Mouse (Mus musculus) telencephalon, adult 2 months (tissue): ENCODE measurements around the gene Kctd10.

ENCODE experiments used
- DNase-seq: peaks from one replicate; pipeline ENCODE4 v3.0.0-alpha.2; 2011; ENCODE audit warnings: low read depth, low spot score

Gene Kctd10

DNA sequence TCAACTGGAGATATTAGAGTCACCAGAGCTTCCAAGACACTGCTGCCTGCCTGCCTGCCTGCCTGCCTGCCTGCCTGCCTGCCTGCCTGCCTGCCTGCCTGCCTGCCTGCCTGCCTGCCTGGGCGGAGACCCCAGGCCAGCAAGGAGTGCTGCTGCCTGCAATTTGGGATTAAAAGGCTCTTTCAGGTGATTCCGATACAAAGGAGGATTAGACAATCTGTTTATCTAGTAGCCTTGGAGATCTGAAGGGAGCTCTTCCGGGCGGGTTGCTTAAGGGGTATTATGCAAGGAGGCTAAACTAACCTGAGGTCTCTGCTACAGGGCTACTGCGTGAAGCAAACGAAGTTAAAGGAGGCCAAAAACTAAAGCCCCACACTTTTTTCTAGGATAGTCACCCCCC is 1.4 kb downstream of the Kctd10 start:
- no peak for DNase-seq

GRCm38 (mm10) chr5:114378177-114378920 is 2.0 kb downstream of the Kctd10 start:
- no peak for DNase-seq

DNA sequence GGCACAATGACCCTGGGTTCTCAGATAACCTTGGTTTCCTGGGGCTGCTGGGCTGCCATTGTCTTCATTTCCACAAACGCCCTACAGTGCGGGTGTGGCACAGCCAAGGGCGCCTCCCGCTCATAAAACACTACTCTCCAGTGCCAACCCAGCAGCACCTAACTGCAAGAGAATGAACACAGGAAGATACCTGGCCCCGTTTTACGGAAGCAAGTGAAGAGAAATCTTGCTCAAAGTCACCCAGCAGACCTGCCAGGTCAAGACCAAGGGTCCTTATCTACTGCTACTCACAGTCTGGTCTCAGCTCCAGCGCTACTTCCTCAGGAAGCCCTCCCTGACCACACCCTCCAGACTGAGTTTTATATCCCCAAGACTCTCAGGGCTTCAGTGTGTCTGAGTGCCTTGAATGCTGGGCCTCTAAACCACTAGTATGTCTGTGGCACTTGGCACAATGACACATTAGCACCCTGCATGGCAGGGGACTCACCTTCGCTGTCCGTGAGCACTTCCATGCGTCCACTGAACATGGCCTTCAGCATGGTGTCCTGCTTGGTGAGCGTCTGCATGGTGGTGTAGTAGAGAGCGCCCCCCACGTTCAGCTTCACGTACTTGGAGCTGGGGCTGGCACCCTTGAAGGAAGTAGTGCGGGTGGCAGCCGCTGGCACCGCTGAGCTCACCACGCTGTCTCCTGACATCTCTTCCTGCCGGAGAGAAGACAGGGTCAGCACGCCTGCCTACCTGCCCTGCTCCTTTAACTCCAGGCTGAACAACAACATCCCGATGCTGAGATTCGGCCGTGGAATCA is 5.7 kb downstream of the Kctd10 start:
- no peak for DNase-seq

- DNase-seq: no peak
Measured at GRCm38 (mm10) chr5:114373581-114373980, 6.7 kb downstream of the Kctd10 start.

DNA sequence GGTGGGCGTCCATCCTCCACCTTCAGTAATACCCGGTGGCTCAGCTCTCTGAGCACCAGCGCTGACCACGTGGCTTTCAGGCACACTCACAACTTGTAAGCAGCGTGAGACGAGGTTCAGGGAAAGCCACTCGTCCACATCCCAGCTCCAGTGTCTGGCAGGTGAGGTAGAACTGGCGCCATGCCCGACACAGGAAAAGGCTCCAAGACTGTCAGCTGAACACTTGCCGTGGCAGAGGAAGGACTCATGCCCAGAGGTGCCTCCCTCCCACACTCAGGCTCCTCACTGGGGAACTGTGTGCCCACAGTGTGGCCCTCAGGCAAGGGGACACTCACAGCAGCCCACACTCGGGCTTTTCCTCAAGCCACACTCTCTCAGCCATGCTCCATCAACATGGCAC is 7.1 kb downstream of the Kctd10 start:
- DNase-seq: no peak

- DNase-seq: no peak
Measured at GRCm38 (mm10) chr5:114372565-114372964, 7.7 kb downstream of the Kctd10 start.

DNA sequence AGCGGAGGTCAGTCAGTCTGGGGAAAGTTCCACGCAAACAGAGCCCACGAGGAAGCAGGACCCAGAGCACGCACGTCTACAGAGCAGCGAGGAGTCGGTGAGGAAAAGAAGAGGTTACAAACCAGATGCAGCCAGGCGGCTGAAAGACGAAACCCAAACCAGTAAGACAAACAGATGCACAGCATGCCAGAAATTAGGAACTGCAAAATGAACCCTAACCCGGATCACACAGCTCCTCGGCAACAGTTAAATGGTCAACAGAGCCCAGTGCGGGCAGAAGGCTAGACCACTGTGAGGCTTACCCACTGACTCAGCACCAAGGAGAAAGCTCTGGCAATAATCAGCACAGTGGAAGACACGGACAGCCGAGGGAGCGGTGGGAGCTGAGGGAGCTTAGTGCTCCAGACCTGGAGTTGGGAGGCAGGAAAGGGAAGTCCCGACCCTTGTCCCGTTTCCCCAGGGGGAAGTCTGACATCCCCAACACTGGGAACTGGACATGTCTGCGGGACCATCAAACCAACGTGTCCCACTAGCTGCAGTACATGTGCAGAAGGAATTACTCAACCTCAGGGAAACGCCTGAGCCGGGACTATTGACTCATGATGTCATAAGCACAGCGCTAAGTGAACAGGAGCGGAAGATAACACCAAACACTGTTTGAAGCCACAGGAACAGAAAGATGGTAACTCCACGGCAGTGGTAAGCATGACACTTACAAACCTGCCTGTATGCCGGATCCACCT is 8.4 kb downstream of the Kctd10 start:
- DNase-seq: no peak

GRCm38 (mm10) chr5:114371331-114371730 is 9.0 kb downstream of the Kctd10 start:
- no peak for DNase-seq

DNA sequence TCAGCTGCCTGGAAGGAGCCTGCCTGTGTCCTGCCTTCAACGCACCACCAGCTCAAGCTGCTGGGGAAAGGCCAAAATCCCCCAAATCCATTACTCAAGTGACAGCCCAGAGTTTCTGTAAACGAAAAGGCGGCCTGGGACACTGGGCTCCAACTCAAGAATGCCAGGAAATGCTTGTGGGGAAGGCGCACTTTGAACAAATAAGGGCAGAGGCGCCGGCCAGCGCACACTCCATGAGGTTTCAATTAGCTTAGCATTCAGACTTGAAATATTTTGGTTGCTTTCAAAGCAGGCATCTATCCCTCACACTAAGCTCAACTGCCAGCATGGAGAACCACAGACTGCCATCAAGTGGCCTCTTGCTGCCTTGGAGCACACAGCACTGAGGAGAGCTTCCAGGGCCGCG is 9.9 kb downstream of the Kctd10 start:
- no peak for DNase-seq

DNA sequence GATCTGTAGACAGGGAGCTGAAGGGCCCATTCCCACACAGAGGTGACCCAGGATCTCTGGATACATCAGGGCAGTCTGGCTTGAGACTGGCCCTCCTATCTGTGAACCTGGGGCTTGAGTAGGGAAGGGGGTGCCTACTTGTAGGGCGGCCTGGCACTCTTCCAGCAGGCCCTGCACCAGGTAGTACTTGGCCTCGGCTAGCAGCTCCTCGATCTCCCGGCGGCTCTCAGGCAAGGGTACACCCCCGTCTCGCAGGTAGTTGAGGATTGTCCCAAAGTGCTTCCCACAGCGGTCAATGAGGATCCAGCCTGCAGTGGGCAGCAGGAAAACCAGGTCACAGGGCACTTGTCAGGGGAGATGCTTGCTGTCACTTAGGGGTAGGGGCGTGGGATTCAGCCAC is 10.4 kb downstream of the Kctd10 start:
- DNase-seq: no peak

DNA sequence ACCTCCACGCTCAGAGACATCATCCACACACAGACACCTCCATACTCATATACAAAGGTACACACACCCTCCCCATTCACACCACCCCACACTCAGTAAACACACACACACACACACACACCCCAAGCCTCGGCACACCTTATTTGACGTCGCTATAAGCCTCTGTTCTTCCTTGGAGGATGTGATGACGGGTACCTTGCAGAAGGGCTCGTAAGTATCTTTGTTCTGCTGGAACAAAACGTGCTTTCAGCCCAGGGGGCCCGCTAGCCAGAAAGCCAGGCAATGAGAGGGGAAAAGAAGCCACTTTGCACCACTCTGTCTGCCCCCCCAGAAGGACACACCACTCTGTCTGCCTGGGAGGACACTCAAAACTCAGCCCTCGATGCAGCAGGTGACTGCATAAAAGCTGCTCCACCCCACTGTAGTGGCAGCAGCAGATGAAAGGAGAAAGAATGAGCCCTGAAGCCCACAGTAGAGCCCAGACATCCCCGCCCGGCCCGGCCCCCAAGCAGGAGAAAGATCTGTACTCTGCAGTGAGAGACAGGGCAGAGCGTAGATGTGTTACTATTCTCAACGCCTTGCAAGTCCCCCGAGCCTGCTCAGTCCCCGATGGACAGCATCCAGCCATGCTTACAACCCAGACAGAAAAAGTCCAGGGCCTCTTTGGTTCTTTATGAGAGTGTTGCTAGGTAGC is 11.4 kb downstream of the Kctd10 start:
- no peak for DNase-seq

- no peak for DNase-seq
Measured at GRCm38 (mm10) chr5:114368121-114368520, 12.2 kb downstream of the Kctd10 start.

GRCm38 (mm10) chr5:114365043-114365752 is 15.1 kb downstream of the Kctd10 start:
- no peak for DNase-seq

DNA sequence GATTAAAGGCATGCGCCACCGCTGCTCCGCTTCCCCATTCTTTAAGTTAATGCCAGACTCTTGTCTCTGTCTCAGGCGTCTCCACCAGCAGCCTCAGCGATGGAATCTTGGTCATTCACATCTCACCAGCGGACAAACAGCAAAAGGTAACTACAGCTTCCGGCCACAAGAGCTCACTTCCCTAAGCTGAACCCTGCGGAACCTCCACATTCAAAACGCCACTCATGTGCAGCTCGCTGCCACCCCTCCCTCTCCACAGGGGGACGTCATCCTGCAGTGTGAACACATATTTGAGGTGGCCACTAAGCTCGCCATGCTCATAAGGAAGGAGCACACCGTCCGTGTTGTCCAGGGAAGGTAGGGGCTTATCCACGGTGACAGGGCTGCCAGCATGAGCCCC is 19.3 kb downstream of the Kctd10 start:
- no peak for DNase-seq

DNA sequence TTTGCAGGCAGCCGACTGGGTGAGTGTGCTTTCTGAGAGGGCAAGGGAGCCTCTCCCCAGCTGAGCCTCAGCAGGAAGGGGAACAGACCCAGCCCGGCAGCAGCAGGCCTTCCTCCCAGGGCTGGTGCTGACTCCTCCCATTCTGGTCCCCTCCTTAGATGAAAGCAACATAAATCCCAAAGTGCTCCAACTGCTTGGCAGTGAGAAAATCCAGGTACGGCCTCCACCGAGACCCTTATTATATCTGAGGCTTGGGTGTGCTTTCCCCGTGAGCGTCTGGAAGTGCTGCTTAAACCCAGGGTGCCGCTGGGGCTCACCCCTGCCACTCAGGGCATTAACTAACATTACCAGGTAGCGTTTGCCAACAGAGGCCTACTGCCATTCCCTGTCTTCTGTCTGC is 20.7 kb downstream of the Kctd10 start:
- no peak for DNase-seq

DNA sequence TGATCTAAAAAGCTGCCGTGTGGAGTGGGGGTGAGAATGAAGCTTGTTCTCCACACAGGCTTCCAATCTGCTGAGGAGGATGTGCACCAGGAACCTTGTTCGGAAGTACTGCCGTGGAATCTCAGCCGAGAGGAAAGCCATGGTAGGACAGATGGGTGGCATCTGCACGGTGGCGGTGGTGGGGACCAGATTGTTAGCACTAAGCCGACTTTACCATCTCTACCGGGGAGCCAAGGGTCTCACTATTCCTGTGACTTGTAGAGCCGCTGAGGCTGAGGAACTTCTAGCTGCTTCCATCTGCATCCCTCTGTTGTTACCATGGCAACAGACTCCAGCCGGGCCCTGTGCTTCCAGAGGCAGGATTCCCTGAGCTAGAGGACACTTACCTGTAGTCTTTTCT is 21.5 kb downstream of the Kctd10 start:
- peak; percentile 84 for DNase-seq

DNA sequence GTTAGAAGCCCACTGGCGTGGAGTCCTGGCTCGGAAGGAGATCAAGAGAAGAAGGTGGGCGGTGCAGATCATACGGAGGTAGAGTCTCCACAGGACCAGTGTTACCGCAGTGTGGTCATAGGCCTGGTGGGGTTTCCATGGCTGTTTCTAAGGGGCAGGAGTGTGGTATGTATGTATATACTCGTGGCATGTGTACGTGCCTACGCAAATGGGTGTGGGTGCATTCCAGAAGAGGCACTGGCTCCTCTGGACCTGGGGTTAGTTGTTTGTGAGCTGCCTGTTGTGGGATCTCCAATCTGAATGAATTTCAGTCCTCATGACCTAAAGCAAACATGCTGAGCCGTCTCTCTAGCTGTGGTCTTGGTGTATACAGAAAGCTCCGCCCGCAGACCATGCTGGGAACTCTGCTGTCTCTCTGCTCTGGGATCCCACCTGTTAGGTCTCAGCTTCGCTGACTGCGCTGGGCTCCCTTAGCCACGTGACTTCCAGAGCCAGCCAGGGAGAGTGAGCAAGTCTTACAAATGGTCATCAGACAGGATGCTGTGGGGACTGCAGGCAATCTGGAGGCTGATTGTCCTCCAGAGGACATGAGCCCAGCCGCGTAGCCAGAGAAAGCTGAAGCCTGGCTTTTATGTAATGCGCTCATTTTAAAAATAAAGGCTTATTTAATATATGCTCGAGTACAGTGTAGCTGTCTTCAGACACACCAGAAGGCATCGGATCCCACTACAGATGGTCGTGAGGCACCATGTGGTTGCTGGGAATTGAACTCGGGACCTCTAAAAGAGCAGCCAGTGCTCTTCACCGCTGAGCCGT is 23.2 kb downstream of the Kctd10 start:
- peak; percentile 60 for DNase-seq

- DNase-seq: peak; percentile 65
Measured at GRCm38 (mm10) chr5:114356250-114356935, 23.9 kb downstream of the Kctd10 start.

DNA sequence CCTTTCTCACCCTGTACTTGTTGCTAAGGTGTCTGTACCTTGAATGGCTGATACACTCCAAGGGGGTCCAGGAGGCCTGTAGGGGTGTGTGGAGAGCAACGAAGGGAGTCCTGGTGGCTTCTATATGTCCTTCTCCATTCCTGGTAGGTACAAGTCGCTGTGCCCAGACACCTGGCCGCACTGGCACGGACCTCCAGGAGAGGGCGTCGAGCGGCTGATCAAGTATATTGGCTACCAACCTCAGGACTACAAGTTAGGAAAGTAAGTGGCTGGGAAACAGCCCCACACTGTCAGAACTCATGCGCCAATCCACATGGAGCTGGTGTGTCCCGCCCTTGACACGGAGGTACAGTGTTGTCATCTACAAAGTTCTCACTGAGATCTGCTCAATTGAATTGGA is 28.8 kb downstream of the Kctd10 start:
- DNase-seq: no peak

DNA sequence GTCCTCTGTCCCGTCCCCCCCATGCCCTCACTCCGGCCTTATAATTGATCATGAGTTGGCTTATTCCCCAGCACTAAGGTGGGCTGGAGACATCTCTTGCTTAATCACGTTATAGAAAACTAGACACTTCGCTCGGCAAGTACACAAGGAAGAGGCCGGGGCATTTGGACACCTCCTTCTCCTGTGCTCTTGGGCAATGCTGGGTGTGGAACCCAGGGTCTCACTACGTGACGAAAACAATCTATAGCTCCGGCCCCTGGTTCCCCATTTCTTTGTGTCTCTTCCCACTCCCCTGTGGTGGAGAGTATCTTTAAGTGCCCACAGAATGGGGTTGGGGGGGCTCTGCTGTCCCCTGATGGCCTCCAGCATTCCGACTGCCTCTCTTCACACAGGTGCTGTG is 33.3 kb downstream of the Kctd10 start:
- DNase-seq: no peak
